ENCODE assay signal across 8 mouse cellular contexts in genomic region chr11:86577231-86577630, GRCm38 (mm10). TPM values are rescaled to one million over a fixed set of nuclear protein-coding genes. Genes with fewer than 3 reads are reported as not detected.
DNase-seq lines count a peak whose midpoint lies in the region; ATAC-seq and TF ChIP-seq lines count a peak whose summit lies in the region.

No protein-coding gene starts in this region.

- peaks cover 43% of the 10 kb centered on the region for H3K4me1 ChIP-seq in spleen, adult 2 months (ENCODE audit: control insufficient read depth, insufficient read depth, insufficient read length)
- peaks cover 22% of the 10 kb centered on the region for H3K4me1 ChIP-seq in kidney, embryonic 14.5 days (ENCODE audit: control insufficient read depth, insufficient read depth, low read length)

- peak; percentile 71 for ATAC-seq in granulocyte monocyte progenitor cell, adult 5-6 weeks (replicated peaks; ENCODE audit: poor library complexity, severe bottlenecking)
- ATAC-seq in kidney, embryonic 14.5 days (ENCODE audit: low FRiP score, low TSS enrichment) = peak; percentile 26; the same call in 1 of the 2 replicates

- H3K4me3 ChIP-seq in spleen, adult 2 months (ENCODE audit: extremely low read depth, insufficient read depth, insufficient read length) = no peak overlapping the region
- H3K4me3 ChIP-seq in kidney, embryonic 14.5 days (ENCODE audit: low read length) = no peak overlapping the region
- no peak overlapping the region for H3K4me3 ChIP-seq in macrophage (ENCODE audit: inconsistent target)

- no peaks in the 10 kb centered on the region for H3K36me3 ChIP-seq in spleen, adult 2 months (ENCODE audit: control insufficient read depth, insufficient read depth, low read length)
- H3K36me3 ChIP-seq in kidney, embryonic 14.5 days (ENCODE audit: control insufficient read depth, insufficient read depth, low read length) = no peaks in the 10 kb centered on the region
- no peaks in the 10 kb centered on the region for H3K36me3 ChIP-seq in macrophage (ENCODE audit: inconsistent target)

- no peak overlapping the region for H3K4me2 ChIP-seq in kidney, embryonic 14.5 days (replicated peaks; ENCODE audit: low read depth, low read length)

- H3K79me2 ChIP-seq in macrophage (ENCODE audit: inconsistent target) = no peaks in the 10 kb centered on the region

- peak overlapping the region; percentile 82 for H3K27ac ChIP-seq in spleen, adult 2 months (ENCODE audit: insufficient read depth, low read length)
- H3K27ac ChIP-seq in kidney, embryonic 14.5 days (ENCODE audit: low read depth, low read length) = peak overlapping the region; percentile 25; the same call in 1 of the 2 replicates
- peak overlapping the region; percentile 99 for H3K27ac ChIP-seq in macrophage

- TF ChIP-seq POLR2A in spleen, adult 2 months (IDR thresholded peaks at IDR 0.05; ENCODE audit: low read depth, low read length) = no peak; the same call in 1 of the 2 replicates

- H3K9ac ChIP-seq in kidney, embryonic 14.5 days (ENCODE audit: low read depth, low read length) = no peak overlapping the region

- no peaks in the 10 kb centered on the region for H3K9me3 ChIP-seq in kidney, embryonic 14.5 days (ENCODE audit: control insufficient read depth, low read length)

- 36% methylated on average over 4 of the region's 4 CpGs for WGBS in spleen, adult 2 months
- WGBS in kidney, embryonic 14.5 days = 37% methylated on average over 4 of the region's 4 CpGs
- WGBS in macrophage (ENCODE audit: missing documents) = 19% methylated on average over 4 of the region's 4 CpGs

- no peak for TF ChIP-seq CTCF in spleen, adult 2 months (IDR thresholded peaks at IDR 0.05; ENCODE audit: extremely low read depth, insufficient read depth, insufficient read length, insufficient replicate concordance)

- peak in 1 of 2 experiments; percentile 24 for DNase-seq in spleen, adult 2 months (ENCODE audit: low read depth in 1 of 2, low spot score in 2 of 2)
- DNase-seq in spleen, postnatal 4 days (ENCODE audit: low spot score in 2 of 2) = no peak
- no peak for DNase-seq in urinary bladder, postnatal 10 days (ENCODE audit: low spot score)
- no peak for DNase-seq in layer of hippocampus, postnatal 10 days (ENCODE audit: low spot score in 2 of 2)
- DNase-seq in right cerebral cortex, postnatal 36 days (ENCODE audit: low spot score in 2 of 2) = no peak

- no peaks in the 10 kb centered on the region for H3K27me3 ChIP-seq in spleen, adult 2 months (ENCODE audit: control insufficient read depth, insufficient read depth, low read length)
- no peaks in the 10 kb centered on the region for H3K27me3 ChIP-seq in kidney, embryonic 14.5 days (ENCODE audit: control insufficient read depth, insufficient read depth, low read length)

RNA-seq across cellular contexts. Expression of gene Tubd1, which starts 32.4 kb away (rescaled TPM):
- polyA plus RNA-seq in spleen, adult 2 months (2012; rRNA removed) = 2.1 and 2.2 TPM in 2 replicates
- total RNA-seq in granulocyte monocyte progenitor cell, adult 5-6 weeks (2014; fragmentation: Nextera tagmentation) = 10.9 and 12.9 TPM in 2 replicates
- total RNA-seq in granulocyte monocyte progenitor cell, adult 5-6 weeks (2017) = 10.3 and 11.5 TPM in 2 replicates
- polyA plus RNA-seq in kidney, embryonic 14.5 days (2014; fragmentation: Nextera tagmentation; extraction: Ambion mirVana) = 11.3 and 13.4 TPM in 2 replicates
- 10 to 100 TPM in 4 of 26 experiments, 1 to 10 TPM in 21, under 1 TPM in 1; 0.94 to 14.1 (median 6.1) TPM for total RNA-seq in macrophage (2018; cell fraction: chromatin; rRNA removed)
- total RNA-seq in macrophage (2018; cell fraction: cytosol; rRNA removed) = 1 to 10 TPM; 1.9 to 6.5 (median 5.2) TPM
- total RNA-seq in macrophage (2018; cell fraction: nucleus; rRNA removed) = 10 to 100 TPM in 3 of 26 experiments, 1 to 10 TPM in 22, under 1 TPM in 1; 0.81 to 13.4 (median 6.3) TPM
- polyA plus RNA-seq in macrophage (2018) = 4.1 to 5.8 TPM (median 4.5 TPM) in 3 replicates
- 1 to 10 TPM; 6.4 to 7.2 TPM for total RNA-seq in layer of hippocampus, postnatal 10 days (2021)

RNA-seq across cellular contexts. Expression of gene Rps6kb1, which starts 32.6 kb away (rescaled TPM):
- polyA plus RNA-seq in spleen, adult 2 months (2012; rRNA removed) = 5.4 and 5.9 TPM in 2 replicates
- total RNA-seq in granulocyte monocyte progenitor cell, adult 5-6 weeks (2014; fragmentation: Nextera tagmentation) = 29.5 and 30.5 TPM in 2 replicates
- total RNA-seq in granulocyte monocyte progenitor cell, adult 5-6 weeks (2017) = 38.2 and 54.1 TPM in 2 replicates
- 46.0 and 56.1 TPM in 2 replicates for polyA plus RNA-seq in kidney, embryonic 14.5 days (2014; fragmentation: Nextera tagmentation; extraction: Ambion mirVana)
- 10 to 100 TPM; 43.2 to 98.0 (median 75.0) TPM for total RNA-seq in macrophage (2018; cell fraction: chromatin; rRNA removed)
- total RNA-seq in macrophage (2018; cell fraction: cytosol; rRNA removed) = 10 to 100 TPM; 10.8 to 18.2 (median 14.3) TPM
- 10 to 100 TPM; 24.2 to 94.2 (median 46.2) TPM for total RNA-seq in macrophage (2018; cell fraction: nucleus; rRNA removed)
- 14.6 to 22.7 TPM (median 16.3 TPM) in 3 replicates for polyA plus RNA-seq in macrophage (2018)
- total RNA-seq in layer of hippocampus, postnatal 10 days (2021) = 10 to 100 TPM; 49.8 to 52.9 TPM

Comparison
In these comparisons a context has a peak if more than half of its experiments do, and no peak if none do; other contexts are left out.
1. H3K27ac ChIP-seq: peak in every context shown above with its lines; median percentile 99 in macrophage; 82 in spleen, adult 2 months; 25 in kidney, embryonic 14.5 days.